Mouse (Mus musculus) spleen, postnatal 14 days (tissue): ENCODE measurements around the gene Tph1.

ENCODE experiments used
- DNase-seq, 2 experiments: peaks; one replicate each; pipeline ENCODE4 v3.0.0; 2021 to 2022; ENCODE audit warnings: low spot score in 2 of 2

The Tph1 gene

DNA sequence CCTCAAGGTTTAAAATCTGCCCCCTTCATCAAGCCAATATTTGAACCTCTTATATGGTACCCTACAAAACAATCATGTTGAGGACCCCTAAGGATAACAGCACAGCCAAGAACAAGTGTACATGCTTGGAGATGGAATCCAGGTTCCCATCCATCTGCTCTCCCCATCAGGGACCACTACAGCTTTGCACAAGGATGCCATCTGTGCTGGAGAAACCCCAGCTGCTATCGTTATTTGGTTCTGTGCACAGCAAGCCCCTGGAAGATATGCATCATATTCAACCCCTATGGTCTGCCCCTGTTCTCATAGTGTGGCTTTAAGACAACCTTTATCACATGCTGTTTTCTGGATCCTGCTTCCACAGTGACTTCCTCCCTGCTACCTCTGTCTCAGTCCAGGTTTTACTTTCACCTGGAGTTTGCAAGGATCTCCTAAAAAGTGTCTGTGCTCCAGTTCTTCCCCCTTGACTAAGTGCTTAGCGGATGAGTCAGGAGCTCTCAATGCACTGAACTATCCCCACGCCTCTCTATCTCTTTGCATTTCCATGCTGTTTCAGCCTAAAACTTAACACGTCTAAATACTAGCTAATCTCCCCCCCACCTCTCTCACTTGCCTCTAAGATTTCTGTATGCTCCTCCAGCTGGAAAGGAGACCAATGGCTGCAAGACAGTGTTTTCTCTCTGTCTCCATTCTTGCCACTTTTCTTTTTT, 23.8 kb downstream of the Tph1 start:
- no peak for DNase-seq

DNA sequence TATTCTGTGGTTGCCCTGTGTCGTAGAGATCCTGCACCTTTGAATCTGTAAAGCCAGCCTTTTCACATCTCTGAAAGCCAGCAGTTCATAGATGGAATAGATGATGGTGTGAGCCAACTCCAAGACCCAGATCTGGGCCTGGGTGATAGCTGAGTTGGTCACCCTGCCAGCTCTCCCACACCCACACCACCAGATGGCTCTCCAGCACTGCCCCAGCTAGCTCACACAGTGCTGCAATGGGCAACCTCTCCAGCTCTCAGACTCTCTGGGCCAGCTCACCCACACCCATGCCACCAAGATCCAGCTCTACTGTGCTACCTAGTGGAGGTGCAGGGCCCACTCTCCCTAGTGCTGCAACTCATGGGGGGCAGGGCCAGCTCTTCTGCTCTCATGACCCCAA, 29.2 kb downstream of the Tph1 start:
- no peak for DNase-seq

DNA sequence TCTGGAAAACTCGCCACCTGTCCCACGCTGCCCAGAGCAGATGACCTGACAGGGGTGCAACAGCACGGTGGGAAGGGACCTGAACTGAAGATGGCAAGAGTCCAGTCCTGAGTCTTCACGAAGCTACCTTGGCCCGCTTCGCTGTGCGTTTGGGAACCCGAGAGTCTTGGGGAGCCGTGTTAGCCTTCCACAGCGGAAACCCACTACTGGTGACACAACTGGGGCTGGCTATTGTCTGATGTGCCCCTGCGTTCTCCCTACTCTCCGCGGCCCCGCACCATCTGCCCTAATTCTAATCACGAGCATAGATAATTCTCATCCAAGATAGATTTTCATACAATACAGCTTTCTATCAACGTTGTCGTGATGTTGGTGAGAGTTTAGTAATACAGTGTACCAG, 32.3 kb downstream of the Tph1 start:
- no peak for DNase-seq

DNA sequence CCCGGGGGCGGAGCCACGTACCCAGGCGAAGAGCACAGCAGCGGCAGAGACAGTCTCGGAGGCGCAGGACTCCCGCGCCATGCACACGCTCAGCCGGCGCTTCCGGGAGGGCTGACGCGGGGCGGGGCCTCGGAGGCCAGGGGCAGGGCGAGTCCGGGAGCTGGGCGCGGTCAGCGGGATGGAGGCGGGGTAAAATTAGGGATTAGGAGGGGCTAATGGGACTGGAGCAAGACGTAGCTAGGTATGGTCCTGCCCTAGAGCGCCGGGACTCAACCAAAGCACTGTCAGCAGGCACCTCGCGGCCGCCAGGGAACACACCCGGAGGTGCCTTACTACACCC, 32.7 kb downstream of the Tph1 start, which contains the start of gene Sergef:
Sergef (minus strand) TSS at position 116 of the 340 bp plus-strand sequence.
- peak; percentile 65 to 71 for DNase-seq

DNA sequence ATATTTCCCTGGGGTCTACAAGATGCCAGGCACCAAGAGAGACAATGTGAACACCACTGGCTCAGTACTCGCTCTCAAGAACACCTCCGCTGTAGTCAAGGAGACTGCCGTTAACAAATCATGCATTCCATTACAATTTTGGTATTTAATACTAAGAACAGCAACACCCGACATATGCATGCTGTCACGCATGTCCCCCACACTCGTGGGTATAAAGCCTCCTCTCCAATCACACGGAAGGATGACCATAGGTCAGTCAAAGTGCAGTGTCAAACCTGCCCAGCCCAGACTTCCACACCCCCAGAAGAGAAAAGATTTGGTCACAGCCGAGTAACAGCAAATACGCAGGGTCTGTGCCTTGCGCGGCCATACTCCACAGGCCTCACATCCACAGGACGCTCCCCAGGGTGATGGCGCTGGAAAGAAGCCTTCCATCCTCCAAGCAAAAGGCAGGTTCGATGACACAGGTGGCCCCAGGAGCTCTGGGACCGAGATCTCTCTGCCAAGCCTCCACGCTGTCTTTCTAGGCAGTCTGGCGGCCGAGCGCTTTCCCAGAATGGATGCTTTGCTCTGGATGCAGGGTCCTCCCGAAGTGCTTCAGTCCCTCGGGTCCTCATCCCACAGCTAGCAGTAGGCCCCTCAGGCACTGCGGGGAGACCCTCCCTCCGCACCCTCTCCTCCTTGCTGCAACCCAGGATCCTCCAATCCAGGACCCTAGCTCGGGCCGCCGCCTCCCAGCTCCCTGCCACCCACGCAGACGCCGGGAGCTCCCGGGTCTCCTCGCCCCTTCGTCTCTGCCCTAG, 33.2 kb downstream of the Tph1 start:
- no peak for DNase-seq

DNA sequence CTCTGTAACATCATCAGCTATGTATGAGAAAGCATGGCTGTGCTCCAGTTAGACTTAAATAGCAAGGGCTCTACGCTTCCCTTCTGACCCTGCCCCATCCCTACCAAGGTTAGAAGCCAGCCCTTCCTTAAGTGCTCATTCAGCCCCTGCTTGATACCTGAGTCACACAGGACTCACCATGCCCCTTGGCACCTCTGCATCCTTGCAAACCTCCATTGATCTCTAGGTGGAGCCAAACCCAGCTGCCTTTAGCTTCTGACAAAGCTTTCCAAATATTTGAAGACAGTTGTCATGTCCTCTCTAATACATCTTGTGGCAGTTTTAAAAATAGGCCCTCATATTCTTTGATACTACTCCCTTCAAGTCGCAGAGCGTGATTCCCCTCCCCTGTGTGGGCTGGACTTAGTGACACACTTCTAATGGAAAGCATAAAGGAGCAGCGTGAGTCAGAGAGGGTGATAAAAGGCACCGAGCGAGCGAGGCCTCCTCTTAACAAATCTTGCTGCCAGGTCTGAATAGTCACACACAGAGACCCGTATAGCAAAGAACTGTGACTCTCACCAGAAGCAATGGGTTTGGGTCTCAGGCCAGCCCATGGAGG, 43.9 kb downstream of the Tph1 start:
- no peak for DNase-seq

DNA sequence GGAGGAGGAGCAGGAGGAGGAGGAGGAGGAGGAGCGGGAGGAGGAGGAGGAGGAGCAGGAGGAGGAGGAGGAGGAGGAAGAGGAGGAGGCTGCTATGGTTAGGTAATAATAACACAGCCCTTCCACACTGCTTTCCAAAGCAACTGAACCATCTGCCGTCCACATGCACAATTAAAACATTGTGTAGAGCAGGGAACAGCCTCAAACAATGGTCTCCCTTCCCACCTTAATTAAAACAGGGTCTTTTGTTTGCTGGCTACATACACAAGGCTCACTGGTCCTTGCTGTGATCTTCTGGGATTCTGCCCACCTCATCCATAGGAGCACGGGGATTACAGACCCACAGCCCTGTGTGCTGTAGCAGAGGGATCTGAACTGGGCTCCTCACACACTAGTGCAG, 48.4 kb downstream of the Tph1 start:
- DNase-seq, result no peak

DNA sequence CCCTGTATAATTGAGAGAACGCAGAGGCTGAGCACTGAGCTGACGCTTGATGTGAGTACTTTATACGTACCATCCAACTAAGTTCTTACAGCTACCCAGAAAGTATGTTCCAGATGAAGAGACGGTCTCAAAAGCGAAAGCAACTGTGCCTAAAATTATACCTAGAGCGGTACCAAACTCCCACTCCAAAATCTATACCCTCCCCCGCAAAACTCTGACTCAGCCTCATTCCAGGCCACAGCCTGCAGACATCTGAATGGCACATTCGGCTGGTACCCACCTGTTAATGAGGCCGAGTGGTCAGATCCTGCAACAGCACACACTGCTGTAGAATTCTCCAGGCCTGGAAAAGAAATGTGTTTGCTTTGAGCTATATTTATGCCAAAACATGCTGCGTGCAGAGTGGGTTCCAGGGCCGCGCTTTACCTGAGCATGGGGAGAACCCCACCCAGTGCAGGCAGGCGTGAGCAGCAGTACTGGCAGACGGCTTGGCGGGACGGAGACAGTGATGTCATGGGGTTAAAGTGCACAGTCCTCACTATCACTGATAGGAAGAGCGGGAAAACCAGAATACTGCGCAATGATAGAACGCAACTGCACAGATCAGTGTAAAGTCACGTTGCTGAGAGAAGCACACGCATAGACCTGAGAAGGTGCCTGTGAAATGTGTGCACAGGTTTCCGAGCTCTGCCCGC, 53.8 kb downstream of the Tph1 start:
- no peak for DNase-seq

DNA sequence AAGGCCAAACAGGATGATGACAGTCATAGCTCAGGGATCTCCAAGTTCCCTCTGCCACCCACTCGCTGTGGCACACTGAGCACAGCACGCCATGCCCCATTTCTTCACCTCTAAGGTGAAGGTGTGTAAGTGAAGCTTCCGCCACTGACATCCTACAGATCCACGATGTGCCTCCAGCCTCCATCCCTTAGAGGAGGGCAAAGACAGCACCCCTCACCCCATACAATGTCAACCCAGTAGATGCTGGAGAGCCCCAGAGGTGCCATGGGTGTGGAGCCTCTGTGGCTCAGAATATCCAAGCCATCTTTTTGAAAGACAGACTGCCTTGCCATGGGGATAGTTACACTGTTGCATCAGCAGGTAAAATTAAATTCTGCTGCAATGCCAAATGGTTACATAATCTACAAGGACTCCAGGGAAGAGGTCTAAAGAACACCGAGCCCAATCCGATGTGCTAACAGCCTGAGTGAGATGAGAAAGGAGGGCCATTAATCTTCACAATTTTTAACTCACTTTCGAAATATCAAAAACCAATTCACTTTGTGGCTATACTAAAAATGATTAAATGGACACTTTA, 55.8 kb downstream of the Tph1 start:
- DNase-seq, result no peak

DNA sequence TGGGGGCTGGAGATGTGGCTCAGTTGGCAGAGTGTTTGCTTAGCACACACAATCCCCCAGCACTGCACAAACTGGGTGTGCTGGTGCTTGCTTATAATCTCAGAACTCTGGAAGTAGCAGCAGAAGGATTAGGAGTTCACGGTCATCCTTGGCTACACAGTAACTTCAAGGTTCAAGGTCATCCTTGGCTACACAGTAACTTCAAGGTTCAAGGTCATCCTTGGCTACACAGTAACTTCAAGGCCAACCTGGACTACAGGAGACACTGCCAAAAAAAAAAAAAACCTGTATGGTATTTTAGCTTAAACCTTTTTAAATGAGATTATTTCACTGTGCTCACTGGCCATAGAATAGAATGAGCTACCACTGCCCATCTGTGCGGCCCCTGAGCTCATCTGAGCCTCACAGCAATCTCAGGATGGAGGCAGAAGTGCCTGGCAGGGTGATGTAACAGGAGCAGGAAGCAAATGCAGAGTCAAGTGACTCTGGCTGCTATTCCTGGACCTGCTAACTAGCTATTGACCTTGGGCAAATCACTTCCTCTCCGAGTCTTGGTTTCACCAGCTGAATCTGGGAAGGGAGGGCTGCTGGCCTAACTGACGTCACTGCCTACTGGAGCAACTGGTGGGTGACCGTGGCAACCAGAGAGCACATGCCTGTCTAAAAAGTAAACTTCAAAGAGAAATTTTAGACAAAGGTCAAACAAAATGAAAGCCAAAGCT, 56.9 kb downstream of the Tph1 start:
- DNase-seq, result no peak

DNA sequence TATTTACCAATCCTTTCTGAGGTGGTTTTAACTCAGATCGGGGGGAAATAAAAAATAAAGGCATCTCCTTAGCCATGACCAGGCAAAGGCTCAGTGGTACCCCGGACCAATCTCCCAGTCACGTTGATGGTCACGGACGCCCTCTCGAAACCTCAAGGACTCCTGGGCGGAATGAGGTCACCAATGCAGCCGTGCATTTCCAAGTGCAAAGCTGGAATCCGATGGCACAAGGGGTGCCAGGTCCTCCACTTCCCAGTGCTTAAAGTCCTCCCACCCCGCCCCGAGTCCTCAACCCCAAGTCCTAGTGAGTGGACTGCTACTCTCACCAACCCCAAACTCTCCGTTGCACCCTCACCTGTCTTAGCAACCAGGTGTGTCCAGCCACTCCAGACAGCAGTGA, 58.1 kb downstream of the Tph1 start:
- no peak for DNase-seq

DNA sequence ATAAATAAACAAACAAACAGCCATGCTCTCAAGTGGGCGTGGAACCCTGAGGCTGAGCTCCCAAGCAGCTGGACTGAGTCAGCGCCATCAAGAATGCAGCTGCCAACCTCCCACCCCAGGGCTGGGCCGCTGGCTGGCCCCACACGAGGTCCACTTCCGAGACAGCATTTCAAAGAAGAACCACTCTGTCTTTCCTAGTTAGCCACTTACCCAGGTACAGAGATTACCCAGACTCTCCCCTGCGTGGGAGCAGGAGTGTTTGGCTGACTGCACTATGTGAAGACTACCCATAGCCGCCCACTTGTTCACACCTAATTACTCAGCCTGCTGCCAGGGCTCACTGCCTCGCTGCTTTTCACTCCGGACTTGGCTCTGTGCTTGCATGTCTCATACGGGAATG, 59.2 kb downstream of the Tph1 start:
- no peak for DNase-seq

DNA sequence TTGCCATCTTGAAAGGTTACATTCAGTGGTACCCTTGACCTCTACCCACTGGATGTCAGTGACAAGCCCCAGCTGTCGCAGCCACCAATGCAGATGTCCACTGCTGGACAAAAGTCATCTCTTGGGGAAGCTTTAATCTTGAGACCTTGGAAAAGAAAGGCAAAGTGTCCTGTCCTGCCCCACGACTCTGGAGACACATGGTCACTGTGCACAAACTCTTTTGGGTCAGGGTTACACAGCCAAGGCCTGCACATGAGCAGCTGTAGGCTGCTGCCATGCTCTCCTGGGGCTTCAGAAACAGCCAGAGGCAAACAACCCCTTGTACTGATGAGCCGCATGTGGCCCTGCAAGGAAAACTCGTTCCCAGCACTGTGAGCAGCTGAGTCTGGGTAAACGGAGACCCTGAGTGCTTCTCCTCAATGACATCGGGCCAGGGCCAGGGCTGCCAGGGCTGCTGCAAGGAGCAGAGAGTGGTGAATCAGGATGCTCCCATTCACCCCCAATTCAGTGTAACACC, 59.9 kb downstream of the Tph1 start:
- DNase-seq, result no peak

DNA sequence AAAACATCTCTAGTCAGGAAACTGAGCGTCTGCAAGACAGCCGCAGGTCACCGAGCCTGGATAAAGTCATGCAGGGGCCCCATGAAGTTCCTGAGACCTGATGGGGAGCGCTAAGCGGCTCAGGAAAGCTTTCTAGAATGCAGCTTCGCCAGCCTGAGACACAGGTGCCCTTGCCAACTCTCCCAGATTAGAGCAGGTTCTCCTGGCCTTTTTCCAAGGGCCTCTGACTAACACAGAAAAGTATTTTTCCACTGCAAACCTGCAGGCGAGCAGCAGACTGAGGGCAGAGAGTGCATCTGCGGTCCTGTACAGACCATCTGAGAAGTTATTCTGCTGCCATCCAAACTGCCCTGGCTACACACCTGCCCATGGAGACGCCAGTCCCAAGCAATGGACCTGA, 60.4 kb downstream of the Tph1 start:
- no peak for DNase-seq

DNA sequence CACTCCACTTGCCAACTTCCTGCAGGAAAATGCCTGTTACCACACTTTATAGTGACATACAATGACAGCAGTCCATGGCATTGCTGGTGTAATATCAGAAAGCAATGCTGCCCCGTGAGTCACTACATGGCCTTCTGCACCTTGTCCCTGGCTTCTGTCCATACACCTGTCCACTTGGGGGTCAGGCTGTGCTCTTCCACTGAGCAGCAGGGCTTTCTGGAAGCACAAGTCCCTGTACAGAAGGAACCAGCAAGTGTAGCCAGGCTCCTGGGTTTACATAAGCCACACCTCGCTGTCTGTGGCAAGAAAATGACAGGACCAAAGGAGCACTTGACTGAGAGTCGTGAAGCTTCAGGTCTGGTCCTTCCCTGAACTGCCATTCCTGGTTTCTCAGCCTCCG, 63.0 kb downstream of the Tph1 start:
- DNase-seq, result no peak

DNA sequence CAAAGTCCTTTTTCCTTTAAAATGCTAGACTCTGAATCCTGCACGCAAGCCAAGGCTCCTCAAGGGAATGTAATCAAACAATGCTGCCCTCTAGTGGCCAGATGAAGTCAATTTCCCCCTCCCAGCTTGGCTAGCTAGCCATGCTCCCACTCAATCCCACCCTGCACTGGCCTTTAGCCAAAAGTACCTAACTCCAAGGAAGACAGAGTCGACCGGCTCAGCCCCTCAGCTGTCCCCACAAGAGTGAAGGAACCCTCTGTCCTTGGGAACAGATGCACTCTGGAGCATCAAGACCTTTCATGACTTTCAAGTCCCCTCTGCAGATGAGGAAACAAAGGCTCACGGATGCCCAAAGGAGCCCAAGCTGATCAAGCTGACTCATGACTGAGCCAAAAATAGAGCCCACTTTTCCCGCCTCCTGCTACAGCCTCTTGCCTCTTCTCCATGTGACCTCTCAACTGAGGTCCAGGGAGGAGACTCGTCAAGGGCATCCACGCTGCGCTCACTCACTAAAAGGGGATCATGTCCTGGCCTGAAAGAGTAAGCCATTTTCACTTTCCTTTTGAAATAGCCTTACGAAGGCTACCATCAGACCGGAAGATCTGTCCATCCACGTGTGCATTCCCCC, 64.8 kb downstream of the Tph1 start:
- DNase-seq, result peak in 1 of 2 experiments; percentile 27

DNA sequence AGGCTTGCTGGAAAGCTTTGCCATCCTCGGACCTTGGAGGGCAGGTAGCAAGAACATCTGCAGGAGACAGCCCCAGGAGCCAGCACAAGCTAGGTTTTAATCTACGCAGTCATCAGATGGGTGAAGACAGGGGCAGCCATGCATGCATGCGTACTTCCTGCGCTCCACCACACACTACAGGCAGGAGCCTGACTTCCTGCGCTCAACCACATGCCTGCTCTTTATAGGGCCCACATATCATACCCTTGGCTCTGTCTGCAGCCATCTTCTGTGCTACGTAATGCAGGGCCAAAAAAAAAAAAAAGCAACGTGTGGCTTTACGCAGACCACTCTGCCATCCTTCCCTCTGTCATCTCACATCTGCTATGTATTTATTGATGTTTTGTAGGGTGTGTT, 65.3 kb downstream of the Tph1 start:
- DNase-seq, result peak in 1 of 2 experiments; percentile 20

DNA sequence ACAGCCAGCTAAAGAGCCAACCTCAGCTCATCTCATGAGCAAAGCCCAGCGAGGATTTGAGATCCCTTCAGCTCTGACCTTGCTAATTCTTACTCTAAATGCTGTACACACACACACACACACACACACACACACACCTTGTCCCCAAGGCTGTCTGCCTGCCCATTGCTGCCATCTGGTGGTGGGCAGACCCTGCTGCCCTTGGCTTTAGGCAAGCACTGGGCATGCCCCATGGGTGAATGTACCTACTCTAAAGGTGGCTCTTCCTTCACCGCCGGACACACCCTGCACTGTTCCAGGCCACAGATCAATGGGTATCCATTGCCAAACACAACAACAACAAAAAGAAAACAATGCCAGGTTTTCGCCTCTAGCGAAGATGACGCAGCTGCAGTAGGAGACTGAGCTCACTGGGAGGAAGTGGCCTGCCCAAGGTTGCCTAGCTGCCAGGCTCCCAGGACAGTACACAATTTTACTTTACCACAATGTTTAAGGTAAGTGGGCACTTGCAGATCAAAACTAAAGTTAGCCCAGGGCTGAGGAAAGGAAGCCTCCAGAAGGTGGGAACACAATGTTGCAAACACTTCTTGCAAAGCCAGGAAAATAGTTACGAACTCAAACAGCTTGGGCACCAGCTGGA, 65.8 kb downstream of the Tph1 start:
- DNase-seq, result peak; percentile 49 to 75

DNA sequence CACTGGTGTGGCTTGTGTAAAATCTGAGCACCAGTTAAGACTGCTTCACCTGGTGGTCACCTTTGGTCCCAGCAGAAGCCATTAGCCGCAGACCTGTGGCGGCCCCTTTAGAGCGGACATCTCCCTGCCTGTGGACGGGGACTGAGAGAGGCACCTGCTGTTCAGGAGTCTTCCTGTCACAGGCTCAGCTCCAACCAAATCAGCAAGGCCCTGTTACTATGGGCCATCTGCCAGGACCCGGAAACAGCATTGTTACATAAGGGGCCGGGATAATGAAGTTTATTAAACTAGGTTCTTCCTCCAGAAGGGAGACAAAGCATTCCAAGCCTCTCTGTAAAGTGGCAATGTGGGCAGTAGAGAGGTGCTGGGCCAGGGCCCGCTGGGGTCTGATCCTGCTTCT, 69.3 kb downstream of the Tph1 start:
- DNase-seq, result no peak

DNA sequence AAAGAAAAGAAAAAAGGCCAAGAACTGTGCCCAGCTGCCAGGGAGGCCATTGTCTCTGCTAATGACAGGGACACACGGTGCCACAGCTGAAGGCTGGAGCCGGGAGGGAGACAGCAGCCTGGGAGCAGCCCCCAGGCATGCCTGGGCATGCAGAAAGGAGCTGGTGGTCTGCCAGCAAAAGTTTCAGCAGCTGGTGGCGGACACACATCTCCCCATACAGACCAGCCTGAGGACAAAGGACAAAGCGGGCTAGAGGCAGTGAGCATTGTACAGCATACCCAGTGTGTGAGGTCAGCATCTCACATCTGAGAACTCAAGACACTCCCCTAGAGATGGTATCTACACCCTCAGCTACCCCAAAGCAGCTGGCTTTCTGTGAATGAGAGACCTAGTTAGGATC, 70.3 kb downstream of the Tph1 start:
- no peak for DNase-seq
